Mouse (Mus musculus): Measurements from ENCODE around the gene Kcnk5. TPM values are rescaled to one million over a fixed set of nuclear protein-coding genes. Genes with fewer than 3 reads are reported as not detected.

Kcnk5 gene
- polyA plus RNA-seq, 1 experiment from 2014 or later = 9.5 TPM

DNA sequence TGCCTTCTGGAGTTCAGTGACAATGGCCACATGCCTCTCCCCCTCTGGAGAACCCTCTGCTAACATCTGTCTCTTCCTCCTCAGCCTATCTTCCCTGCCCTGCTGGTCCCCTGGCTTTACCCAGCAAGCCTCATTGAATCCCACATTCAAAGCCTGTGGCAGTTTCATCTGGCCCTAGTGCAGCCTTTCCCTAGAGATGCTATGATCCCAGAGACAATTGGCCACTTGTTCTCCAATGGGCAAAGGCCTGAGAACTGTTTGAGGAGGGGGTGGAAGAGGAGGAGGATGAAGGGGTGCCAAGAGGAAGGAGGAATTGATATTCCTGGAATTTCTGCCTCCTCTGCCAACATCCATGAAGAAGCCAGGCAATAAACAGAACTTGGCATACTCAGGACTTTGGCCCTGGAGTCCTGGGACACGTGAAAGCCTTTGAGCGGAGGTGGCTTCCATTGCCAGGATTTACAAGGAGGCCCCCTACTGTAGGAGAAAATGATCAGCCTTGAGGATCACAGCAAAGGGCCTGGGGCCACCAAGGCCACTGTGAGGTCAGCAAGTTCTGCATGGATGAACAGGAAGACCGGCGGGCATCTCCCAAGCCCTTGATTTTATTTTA, 11.6 kb upstream of the Kcnk5 start:
- Histone ChIP-seq H3K4me2 (replicated peaks) (no peak overlapping the region), H3K9me3 (no peaks in the 10 kb centered on the region), H3K4me1 (replicated peaks) (no peaks in the 10 kb centered on the region), H3K27ac (no peak overlapping the region), H3K36me3 (no peaks in the 10 kb centered on the region), H3K9ac (no peak overlapping the region), H3K27me3 (replicated peaks) (no peaks in the 10 kb centered on the region), H3K4me3 (replicated peaks) (no peak overlapping the region)
- peak; percentile 48 for ATAC-seq
- 78% methylated on average over 4 of the region's 4 CpGs for WGBS

DNA sequence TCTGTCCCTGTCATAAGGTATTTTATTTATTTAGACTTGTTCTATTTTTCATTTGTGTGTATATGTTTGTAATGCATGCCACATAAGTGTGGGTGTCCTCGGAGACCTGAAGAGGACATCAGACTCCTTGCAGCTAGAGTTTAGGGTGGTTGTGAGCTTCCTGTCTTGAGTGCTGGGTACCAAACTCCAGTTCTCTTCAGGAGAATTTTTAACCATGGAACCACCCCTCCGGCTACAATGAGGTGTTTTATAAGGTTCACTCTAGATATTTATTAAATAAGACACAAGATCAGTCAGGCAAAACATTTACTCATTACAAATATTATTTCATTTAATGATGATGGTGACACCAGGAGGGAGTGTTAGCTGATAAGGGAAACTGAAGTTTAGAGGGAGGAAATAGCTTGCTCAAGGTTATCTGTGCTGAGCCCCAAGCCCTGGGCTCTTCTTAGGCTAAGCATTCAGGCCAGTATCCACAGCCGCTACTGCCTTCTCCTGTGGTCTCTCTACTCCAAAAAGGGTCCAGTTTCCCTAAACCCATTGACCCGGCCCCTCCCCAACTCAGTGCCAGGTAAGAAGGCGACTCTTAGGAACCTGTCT, 9.6 kb upstream of the Kcnk5 start:
- H3K9me3 ChIP-seq = no peaks in the 10 kb centered on the region
- no peaks in the 10 kb centered on the region for H3K36me3 ChIP-seq
- ATAC-seq = peak; percentile 41; the same call in 1 of the 2 replicates
- H3K4me2 ChIP-seq (replicated peaks) = no peak overlapping the region
- no peak overlapping the region for H3K4me3 ChIP-seq (replicated peaks)
- 81% methylated on average over 5 of the region's 5 CpGs for WGBS
- H3K4me1 ChIP-seq (replicated peaks) = no peaks in the 10 kb centered on the region
- H3K27me3 ChIP-seq (replicated peaks) = no peaks in the 10 kb centered on the region
- H3K9ac ChIP-seq = no peak overlapping the region
- H3K27ac ChIP-seq = no peak overlapping the region

DNA sequence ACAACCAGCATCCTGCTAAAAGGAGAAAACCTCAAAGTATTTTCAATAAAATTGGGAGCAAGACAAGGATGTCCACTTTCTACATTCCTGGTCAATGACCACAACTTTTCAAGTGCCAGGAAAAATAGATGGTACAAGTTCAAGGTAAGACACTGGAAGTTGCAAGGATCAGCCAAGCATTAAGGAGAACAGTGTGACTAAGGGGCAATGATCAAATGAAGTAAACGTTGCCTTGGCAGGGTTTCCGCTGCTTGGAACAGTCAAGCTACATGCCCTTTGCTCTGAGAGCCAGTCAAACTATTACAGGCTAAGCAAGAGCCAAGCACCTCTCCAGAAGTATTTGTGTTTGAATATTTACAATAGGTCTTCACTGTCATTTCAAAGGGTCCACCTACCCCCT, 8.1 kb upstream of the Kcnk5 start:
- H3K27ac ChIP-seq = no peak overlapping the region
- peak; percentile 40; the same call in 1 of the 2 replicates for ATAC-seq

DNA sequence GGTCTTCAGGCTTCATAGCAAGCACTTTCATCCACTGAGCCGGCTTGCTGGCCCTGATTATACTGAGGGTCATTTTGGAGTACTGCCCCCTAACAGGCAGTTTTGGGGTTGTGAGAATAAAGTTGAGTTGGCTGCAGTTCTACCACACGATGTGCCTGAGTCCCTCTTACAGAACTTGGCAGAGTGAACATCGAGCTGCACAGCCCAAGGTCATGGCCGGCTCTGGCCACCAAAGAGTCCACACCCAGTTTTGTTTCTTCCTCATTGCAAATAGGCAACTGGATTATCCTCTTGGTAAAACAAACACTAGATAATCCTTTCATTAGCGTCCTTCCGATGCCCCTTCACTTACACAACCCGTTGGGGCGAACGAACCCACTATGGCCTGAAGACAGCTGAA, 3.8 kb upstream of the Kcnk5 start:
- H3K4me3 ChIP-seq (replicated peaks) = no peak overlapping the region
- no peak overlapping the region for H3K27ac ChIP-seq
- H3K9ac ChIP-seq = no peak overlapping the region
- no peak for ATAC-seq
- no peaks in the 10 kb centered on the region for H3K36me3 ChIP-seq
- 57% methylated on average over 9 of the region's 9 CpGs for WGBS
- H3K9me3 ChIP-seq = no peaks in the 10 kb centered on the region
- no peak overlapping the region for H3K4me2 ChIP-seq (replicated peaks)
- H3K27me3 ChIP-seq (replicated peaks) = no peaks in the 10 kb centered on the region
- 0 out of 2 replicates have a peak, but pooled peaks cover 11% of the 10 kb centered on the region for H3K4me1 ChIP-seq (replicated peaks)

More for the DNA sequence above, 8.1 kb upstream of the Kcnk5 start:
- no peak overlapping the region for H3K4me2 ChIP-seq (replicated peaks)
- H3K9me3 ChIP-seq = no peaks in the 10 kb centered on the region
- no peak overlapping the region for H3K9ac ChIP-seq
- no peak overlapping the region for H3K4me3 ChIP-seq (replicated peaks)
- no peaks in the 10 kb centered on the region for H3K36me3 ChIP-seq
- no peaks in the 10 kb centered on the region for H3K4me1 ChIP-seq (replicated peaks)
- no peaks in the 10 kb centered on the region for H3K27me3 ChIP-seq (replicated peaks)
- 64% methylated on average over 2 of the region's 2 CpGs for WGBS

DNA sequence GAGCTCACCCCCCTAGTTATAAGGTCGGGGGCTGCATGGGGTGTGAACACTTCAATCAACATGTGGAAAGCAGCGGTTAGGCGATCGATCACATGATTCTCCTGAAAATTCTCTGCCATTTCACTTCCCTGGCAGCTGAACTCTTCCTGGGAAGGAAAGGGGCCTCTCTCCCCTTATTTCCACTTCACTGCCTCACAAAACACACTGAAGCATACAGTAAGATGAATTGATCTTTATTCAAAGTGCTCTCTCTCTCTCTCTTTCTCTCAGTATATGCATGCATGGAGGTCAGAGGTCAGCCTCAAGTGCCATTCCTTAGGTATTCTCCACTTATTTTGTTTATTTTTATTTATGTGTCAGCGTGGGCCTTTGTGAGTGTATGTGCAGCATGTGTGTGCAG, 2.1 kb upstream of the Kcnk5 start:
- no peak for ATAC-seq
- no peak overlapping the region for H3K27ac ChIP-seq
- peaks cover 22% of the 10 kb centered on the region for H3K4me1 ChIP-seq (replicated peaks)
- no peaks in the 10 kb centered on the region for H3K27me3 ChIP-seq (replicated peaks)
- H3K9me3 ChIP-seq = no peaks in the 10 kb centered on the region
- no peak overlapping the region for H3K4me3 ChIP-seq (replicated peaks)
- H3K9ac ChIP-seq = no peak overlapping the region
- no peak overlapping the region for H3K4me2 ChIP-seq (replicated peaks)
- 73% methylated on average over 5 of the region's 5 CpGs for WGBS
- no peaks in the 10 kb centered on the region for H3K36me3 ChIP-seq

DNA sequence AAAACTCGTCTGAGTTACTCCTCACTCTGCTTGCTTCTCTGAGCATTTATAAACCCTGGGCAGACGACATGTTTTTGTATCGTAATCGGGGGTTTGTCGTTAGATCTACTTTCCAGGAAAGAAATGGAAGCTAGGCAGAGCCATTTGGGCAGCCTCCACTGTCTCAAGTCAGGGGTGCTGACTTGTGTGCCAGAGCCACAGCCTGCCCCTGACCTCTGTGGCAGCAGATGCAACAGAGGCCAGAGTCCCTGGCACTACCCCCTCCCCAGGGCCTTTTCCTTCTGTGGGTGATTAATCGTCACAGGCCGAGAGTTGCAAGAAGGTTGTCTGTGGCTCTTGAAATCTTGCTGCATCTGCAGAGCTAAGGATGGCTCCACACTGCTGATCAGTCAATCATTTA, 987 bp upstream of the Kcnk5 start:
- no peaks in the 10 kb centered on the region for H3K36me3 ChIP-seq
- no peak overlapping the region for H3K4me3 ChIP-seq (replicated peaks)
- no peaks in the 10 kb centered on the region for H3K27me3 ChIP-seq (replicated peaks)
- H3K9me3 ChIP-seq = no peaks in the 10 kb centered on the region
- no peak overlapping the region for H3K27ac ChIP-seq
- WGBS = 67% methylated on average over 7 of the region's 7 CpGs
- H3K9ac ChIP-seq = no peak overlapping the region
- no peak overlapping the region for H3K4me2 ChIP-seq (replicated peaks)
- ATAC-seq = no peak
- peaks cover 24% of the 10 kb centered on the region for H3K4me1 ChIP-seq (replicated peaks)

DNA sequence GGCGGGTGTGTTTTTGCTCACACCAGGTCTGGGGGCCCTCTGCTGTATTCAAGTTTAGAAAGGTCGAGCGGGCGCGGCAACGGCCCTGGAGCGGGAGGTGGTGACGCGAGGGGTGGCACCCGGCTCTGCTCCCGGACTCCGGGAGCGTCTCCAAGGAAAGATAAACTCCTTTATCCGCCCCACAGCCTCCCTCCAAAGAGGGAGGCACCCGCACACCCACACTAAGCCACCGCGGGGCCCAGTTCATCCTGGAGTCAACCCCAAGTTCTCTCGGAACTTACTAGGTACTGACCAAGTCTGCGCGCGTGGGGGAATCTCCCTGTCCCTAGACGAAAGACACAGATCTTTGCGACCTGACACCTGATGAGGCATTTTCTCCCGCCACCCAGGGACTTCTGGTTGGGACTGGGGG, 852 bp downstream of the Kcnk5 start:
- no peak overlapping the region for H3K27ac ChIP-seq
- H3K27me3 ChIP-seq (replicated peaks) = no peaks in the 10 kb centered on the region
- H3K4me2 ChIP-seq (replicated peaks) = peak overlapping the region; percentile 95
- H3K4me3 ChIP-seq (replicated peaks) = peak overlapping the region; percentile 61
- H3K4me1 ChIP-seq (replicated peaks) = peaks cover 24% of the 10 kb centered on the region
- no peaks in the 10 kb centered on the region for H3K36me3 ChIP-seq
- under 1% methylated on average over 24 of the region's 24 CpGs for WGBS
- peak; percentile 53 for ATAC-seq
- H3K9ac ChIP-seq = peak overlapping the region; percentile 61
- H3K9me3 ChIP-seq = no peaks in the 10 kb centered on the region

DNA sequence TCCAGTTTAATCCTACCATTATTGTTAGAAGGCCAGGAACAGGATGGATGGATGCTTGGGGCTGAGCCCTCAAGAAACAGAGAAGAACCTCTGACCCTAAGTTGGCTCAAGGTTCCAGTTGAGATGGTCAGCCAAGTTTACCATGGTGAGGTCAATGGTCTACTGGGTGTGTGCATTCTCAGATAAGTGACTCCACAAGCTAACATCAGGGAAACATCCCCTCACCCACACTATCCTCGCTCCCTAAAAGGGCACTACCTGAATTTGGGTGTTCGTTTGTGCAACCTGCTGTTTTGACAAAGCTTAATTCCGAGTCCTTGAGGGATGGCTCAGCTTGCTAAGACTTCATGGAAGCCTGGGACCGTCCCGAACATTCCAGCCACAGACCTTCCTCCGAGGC, 1.3 kb downstream of the Kcnk5 start:
- peak overlapping the region; percentile 61 for H3K9ac ChIP-seq
- 8% methylated on average over 6 of the region's 6 CpGs for WGBS
- ATAC-seq = no peak
- H3K36me3 ChIP-seq = no peaks in the 10 kb centered on the region
- H3K4me3 ChIP-seq (replicated peaks) = peak overlapping the region; percentile 61
- no peaks in the 10 kb centered on the region for H3K9me3 ChIP-seq
- no peak overlapping the region for H3K27ac ChIP-seq
- peak overlapping the region; percentile 95 for H3K4me2 ChIP-seq (replicated peaks)
- no peaks in the 10 kb centered on the region for H3K27me3 ChIP-seq (replicated peaks)
- peaks cover 24% of the 10 kb centered on the region for H3K4me1 ChIP-seq (replicated peaks)

DNA sequence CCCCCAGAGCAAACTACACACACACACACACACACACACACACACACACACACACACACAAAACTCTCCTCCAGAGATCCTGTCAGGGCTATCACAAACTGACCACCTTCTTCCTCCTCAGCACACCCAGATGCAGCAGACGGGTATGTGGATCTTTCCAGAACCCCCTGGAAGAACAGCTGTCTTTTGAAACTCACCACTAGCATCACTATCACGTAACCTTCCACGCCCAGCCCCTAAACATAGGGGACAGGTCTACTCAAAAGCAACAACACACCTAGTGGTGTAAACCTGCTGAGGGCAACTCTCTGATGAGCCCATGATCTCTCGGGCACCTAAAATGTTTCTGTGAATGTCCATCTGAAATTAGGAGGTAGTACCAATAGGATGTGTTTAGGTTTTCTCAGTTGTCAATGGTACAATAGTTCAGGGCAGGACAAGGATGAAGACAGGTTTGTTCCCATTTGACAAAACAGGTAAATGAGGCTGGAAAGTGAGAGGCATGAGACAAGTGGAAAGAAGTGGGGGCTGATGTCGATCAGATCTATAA, 1.8 kb downstream of the Kcnk5 start:
- ATAC-seq = no peak

DNA sequence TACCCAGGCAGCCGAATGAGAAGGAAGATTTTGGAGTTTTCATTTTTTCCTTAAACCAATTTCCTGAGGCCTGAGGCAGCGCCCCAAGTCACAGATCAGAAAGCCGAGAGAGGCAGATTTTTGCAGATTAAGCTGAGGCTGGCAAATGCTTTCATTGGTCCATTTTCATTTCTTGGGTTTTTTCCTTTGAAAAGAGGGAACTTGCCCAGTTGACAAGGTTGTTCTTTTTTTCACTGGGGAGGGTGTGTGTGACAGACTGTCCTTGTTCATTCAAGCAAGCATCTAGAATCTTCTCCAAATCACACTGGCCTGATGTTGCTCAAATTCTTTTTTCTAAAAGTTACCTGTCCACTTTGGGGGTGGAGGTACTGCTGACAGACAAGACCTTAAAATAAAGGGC, 2.5 kb downstream of the Kcnk5 start:
- Histone ChIP-seq H3K9me3 (no peaks in the 10 kb centered on the region), H3K27ac (no peak overlapping the region), H3K4me2 (replicated peaks) (peak overlapping the region; percentile 95; the same call in 1 of the 2 replicates), H3K27me3 (replicated peaks) (no peaks in the 10 kb centered on the region), H3K4me3 (replicated peaks) (0 out of 2 replicates have a peak overlapping the region, but pooled peaks have one; percentile 61), H3K36me3 (no peaks in the 10 kb centered on the region), H3K4me1 (replicated peaks) (peaks cover 24% of the 10 kb centered on the region), H3K9ac (no peak overlapping the region)
- 52% methylated on average over 3 of the region's 3 CpGs for WGBS
- ATAC-seq = no peak

More for the DNA sequence above, 1.8 kb downstream of the Kcnk5 start:
- H3K4me3 ChIP-seq (replicated peaks) = peak overlapping the region; percentile 61; the same call in 1 of the 2 replicates
- no peak overlapping the region for H3K9ac ChIP-seq
- H3K36me3 ChIP-seq = no peaks in the 10 kb centered on the region
- H3K27ac ChIP-seq = no peak overlapping the region
- no peaks in the 10 kb centered on the region for H3K27me3 ChIP-seq (replicated peaks)
- H3K4me2 ChIP-seq (replicated peaks) = peak overlapping the region; percentile 95
- H3K4me1 ChIP-seq (replicated peaks) = peaks cover 24% of the 10 kb centered on the region
- no peaks in the 10 kb centered on the region for H3K9me3 ChIP-seq
- 62% methylated on average over 5 of the region's 5 CpGs for WGBS

DNA sequence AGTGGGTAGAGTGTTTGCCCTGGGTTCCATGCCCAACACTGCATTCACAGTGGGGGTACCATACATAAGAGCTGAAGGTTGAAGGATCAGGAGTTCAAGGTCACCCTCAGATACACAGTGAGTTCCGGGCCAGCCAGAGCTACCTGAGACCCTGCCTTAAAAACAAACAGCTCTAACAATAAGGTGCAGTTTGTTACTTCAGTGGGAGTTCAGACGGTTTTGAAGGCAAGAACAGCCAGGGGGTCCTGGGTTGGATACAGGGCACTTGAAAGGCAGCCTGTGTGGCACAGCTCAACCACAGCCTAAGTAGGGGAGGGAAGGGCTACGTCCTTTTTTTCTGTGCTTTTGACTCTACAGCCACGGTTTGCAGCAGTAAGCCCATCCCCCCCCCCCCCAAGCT, 3.0 kb downstream of the Kcnk5 start:
- no peaks in the 10 kb centered on the region for H3K27me3 ChIP-seq (replicated peaks)
- no peak for ATAC-seq
- WGBS = 28% methylated on average over 4 of the region's 4 CpGs
- peaks cover 24% of the 10 kb centered on the region for H3K4me1 ChIP-seq (replicated peaks)
- H3K36me3 ChIP-seq = no peaks in the 10 kb centered on the region
- H3K4me2 ChIP-seq (replicated peaks) = peak overlapping the region; percentile 95; the same call in 1 of the 2 replicates
- no peak overlapping the region for H3K4me3 ChIP-seq (replicated peaks)
- no peak overlapping the region for H3K27ac ChIP-seq
- H3K9ac ChIP-seq = no peak overlapping the region
- H3K9me3 ChIP-seq = no peaks in the 10 kb centered on the region

DNA sequence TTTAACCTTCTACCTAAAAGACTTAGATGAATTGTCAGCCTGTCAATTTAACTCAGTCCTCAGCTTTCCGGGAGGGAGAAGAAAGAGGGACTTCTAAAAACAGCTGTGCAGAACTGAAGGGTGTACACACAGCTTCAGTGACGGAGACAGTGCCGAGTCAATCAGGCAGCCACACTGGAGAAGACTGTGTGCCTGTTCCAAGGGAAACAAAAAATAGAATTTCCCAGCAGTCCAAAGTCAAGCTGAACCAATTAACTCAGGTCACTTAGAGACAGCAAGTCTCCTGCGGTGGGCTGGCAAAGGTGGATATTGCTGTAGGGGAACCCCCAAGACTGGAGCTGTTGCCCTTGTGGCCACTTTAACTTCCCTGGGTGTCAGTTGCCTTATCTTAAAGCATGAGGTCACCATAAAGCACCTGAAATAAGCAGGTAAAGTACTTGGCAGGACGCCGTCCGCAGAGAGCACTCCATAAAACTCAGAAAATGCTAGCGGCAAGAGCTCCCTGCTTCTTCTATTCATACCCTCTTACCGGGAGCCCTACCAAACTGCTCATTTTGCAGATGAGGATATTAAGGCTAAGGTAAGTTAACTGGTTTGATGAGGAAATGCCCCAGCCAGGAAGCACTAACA, 4.0 kb downstream of the Kcnk5 start:
- H3K9me3 ChIP-seq = no peaks in the 10 kb centered on the region
- WGBS = 68% methylated on average over 9 of the region's 9 CpGs
- ATAC-seq = no peak
- H3K4me3 ChIP-seq (replicated peaks) = no peak overlapping the region
- no peak overlapping the region for H3K27ac ChIP-seq
- H3K9ac ChIP-seq = no peak overlapping the region
- no peak overlapping the region for H3K4me2 ChIP-seq (replicated peaks)
- no peaks in the 10 kb centered on the region for H3K36me3 ChIP-seq
- H3K27me3 ChIP-seq (replicated peaks) = no peaks in the 10 kb centered on the region
- peaks cover 24% of the 10 kb centered on the region for H3K4me1 ChIP-seq (replicated peaks)
